Mouse (Mus musculus) bone marrow, adult 2 months (tissue): ENCODE measurements around the gene Chrna10. TPM values are rescaled to one million over a fixed set of nuclear protein-coding genes. Genes with fewer than 3 reads are reported as not detected.

Source experiments
- H3K27ac ChIP-seq: fragments of 200-500 bp; 2 replicates; pipeline ENCODE4 v1.5.1; 2012; ENCODE audit warnings: low read depth, mild to moderate bottlenecking, control low read depth, inconsistent platforms, low read length; ENCODE audit not compliant: control insufficient read depth, poor library complexity, insufficient read depth
- H3K4me1 ChIP-seq: fragments of 200-500 bp; 2 replicates; pipeline ENCODE4 v1.6.1; 2011; ENCODE audit warnings: low read length; ENCODE audit not compliant: control insufficient read depth, insufficient read depth
- H3K4me3 ChIP-seq: fragments of 200-500 bp; replicated peaks from 2 replicates; pipeline ENCODE3; 2011; ENCODE audit warnings: mild to moderate bottlenecking, low read depth, low read length, control low read depth; ENCODE audit not compliant: control insufficient read depth
- CTCF ChIP-seq: fragments of 200-500 bp; IDR thresholded peaks from 2 replicates; pipeline ENCODE4 v1.5.1; 2011; ENCODE audit warnings: low read length, control low read depth; ENCODE audit not compliant: control insufficient read depth, insufficient read depth
- POLR2A ChIP-seq: fragments of 200-500 bp; IDR thresholded peaks from 2 replicates; pipeline ENCODE4 v1.6.1; 2011; ENCODE audit warnings: low read depth, mild to moderate bottlenecking, control low read depth, low read length, borderline replicate concordance; ENCODE audit not compliant: control insufficient read depth
- WGBS: fragments of 180-500 bp; shearing (Covaris S2); methylation state at CpG from one replicate; pipeline ENCODE4 v1.1.7; 2018; 5-methylcytosine and 5-hydroxymethylcytosine counted together
- polyA plus RNA-seq: library from polyadenylated mRNA; stranded (reverse); fragments of >200 nt; gene quantifications from 2 replicates; pipeline ENCODE4 v1.2.4, GENCODE M21; 2011; ENCODE audit warnings: low replicate concordance; ENCODE audit not compliant: missing spikeins, insufficient read depth, insufficient read length

The Chrna10 gene
- polyA plus RNA-seq = not detected in 2 replicates

DNA sequence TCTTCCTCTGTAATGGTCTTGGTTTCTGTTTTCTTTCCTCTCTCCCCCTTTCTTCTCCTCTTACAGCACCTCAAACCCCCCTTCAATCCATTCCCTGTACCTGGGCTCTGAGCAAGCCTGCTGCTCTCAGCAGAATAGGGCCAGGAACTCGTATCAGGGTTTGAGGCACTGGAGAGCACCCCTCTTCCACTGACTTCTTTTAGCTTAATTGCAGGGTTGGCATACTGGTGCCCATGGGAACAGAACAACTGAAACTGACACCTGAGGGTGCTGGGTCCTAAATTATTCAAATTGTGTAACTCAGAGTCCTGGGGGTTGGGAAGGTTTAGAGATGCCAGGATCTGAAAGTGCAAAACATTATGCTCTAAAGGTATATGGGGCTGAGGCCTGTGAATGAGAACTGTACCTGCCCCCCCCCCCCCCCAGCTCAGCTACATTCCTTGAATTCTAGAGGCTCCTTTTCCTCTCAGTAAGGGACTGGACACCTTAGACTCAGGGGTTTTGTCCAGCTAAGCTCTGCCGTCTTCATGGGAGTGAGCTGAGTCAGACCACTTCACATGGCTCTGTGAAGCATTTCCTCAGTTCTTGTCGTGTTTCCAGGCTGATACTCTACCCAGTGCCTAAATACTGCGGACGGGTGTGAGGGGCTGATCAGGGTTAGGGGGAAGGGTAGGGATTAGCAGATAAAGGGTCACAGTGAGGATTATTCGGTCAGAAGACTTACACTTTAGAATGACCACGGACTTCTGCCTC lies at the start of gene Chrna10:
Chrna10 (minus strand) TSS at position 250 of the 753 bp plus-strand sequence.
- H3K27ac ChIP-seq = no peak within 1 kb of the TSS
- H3K4me3 ChIP-seq = no peak within 1 kb of the TSS
- whole genome bisulfite sequencing = 58% methylated on average over 7 of the region's 7 CpGs
- no peaks in the 10 kb centered on the region for H3K4me1 ChIP-seq
- no peak for TF ChIP-seq POLR2A
- no peak for TF ChIP-seq CTCF

DNA sequence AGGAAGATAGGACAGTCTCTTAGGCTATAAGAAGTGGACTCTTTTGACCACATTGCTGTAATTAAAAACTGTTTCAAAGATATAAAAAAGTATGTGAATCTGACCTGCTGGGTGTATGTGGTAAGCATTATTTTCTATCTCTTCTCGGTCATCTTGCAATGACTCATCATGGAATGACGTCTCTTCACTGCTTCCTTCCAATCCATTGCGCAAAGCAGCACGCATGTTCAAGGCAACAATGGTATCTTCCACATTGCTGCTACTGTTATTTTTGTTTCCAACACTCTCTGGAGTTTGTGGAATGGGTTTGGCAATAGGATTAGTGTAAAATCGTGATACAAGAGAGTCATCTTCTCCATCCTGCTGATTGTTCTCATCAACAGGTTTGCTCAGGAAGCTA lies 37.1 kb upstream of the Chrna10 start:
- Histone ChIP-seq H3K27ac (no peak overlapping the region), H3K4me3 (no peak overlapping the region), H3K4me1 (no peaks in the 10 kb centered on the region)
- 64% methylated on average over 5 of the region's 5 CpGs for WGBS
- TF ChIP-seq CTCF = no peak
- TF ChIP-seq POLR2A = no peak

DNA sequence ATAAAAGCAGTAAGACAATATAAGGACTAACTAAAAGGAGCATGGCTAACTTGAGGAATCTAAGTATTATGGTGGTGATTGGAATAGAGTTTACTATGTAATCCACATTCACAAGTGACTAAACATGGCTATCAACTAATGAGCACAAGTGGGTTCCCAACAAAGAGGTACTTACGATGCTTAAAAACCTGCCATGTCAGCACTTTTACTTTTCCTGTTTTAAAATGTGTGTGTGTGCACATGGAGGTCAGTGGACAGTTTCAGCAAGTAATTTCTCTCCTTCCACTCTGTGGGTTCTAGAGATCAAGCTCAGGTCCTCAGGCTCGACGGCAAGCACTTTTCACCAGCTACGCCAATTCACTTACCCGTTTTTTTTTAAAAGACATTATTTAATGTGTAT lies 21.3 kb upstream of the Chrna10 start:
- Histone ChIP-seq H3K4me1 (no peaks in the 10 kb centered on the region), H3K4me3 (no peak overlapping the region), H3K27ac (no peak overlapping the region)
- TF ChIP-seq CTCF (no peak), POLR2A (no peak)
- 94% methylated on average over 5 of the region's 5 CpGs for WGBS

DNA sequence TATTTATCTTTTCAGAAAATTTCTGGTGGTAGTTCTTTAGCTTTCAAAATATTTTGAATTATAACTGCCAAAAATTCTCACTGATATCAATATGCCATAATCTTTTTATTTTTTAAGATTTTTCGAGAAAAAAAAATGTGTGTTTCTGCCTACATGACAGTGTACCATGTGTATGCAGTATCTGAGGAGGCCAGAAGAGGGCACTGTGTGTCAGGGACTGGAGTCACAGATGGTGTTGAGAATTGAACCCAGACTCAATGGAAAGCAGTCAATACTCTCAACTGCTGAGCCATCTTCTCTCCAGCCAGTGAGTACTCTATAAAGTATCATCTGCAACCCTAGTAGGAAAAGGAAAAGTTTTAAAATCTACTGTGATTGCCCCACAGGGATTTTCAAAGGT lies 20.8 kb upstream of the Chrna10 start:
- no peaks in the 10 kb centered on the region for H3K4me1 ChIP-seq
- no peak for TF ChIP-seq POLR2A
- TF ChIP-seq CTCF = peak; percentile 55
- no peak overlapping the region for H3K27ac ChIP-seq
- WGBS = 80% methylated on average over 1 of the region's 1 CpGs
- H3K4me3 ChIP-seq = no peak overlapping the region

DNA sequence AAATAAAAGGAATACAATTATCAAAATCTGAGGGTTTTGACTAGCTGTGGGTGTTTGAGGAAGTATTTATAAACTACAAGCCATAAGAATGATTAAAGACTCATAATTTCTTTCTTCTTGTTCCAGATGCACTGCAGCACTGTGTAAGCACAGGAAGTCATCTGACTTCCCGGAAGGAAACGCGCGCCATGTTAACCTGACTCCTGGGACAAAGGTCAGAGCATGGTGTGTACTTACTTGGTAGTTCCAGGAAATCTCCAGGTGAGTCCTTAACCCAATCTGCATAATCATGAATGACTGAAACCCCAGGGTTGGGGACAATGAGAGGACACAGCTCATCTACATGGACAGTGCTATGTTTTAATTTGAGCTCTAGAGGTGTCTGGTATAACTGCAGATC lies 15.8 kb upstream of the Chrna10 start:
- Histone ChIP-seq H3K4me1 (no peaks in the 10 kb centered on the region), H3K27ac (no peak overlapping the region), H3K4me3 (no peak overlapping the region)
- no peak for TF ChIP-seq POLR2A
- no peak for TF ChIP-seq CTCF
- 85% methylated on average over 4 of the region's 4 CpGs for WGBS

DNA sequence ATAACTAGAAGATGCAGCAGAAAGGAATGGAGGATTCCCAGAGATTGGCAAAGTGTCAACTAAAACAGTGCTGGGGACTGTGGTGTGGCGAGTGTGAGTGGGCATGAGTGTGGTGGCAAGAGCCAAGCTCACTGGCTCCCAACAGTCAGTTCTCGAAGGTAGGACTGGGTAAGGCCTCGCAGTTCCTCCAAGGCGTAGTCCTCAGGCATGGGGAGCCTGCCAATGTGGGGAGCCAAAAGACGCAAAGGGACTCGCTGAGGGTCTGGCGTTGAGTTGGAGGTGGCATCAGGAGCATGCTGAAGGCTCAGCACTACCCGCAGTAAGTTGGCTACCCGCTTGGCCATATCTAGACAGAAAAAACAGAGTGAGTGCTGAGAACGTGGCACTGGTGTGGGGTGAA lies 3.7 kb upstream of the Chrna10 start:
- WGBS = 91% methylated on average over 10 of the region's 10 CpGs
- no peaks in the 10 kb centered on the region for H3K4me1 ChIP-seq
- TF ChIP-seq CTCF (no peak), POLR2A (no peak)
- no peak overlapping the region for H3K27ac ChIP-seq
- no peak overlapping the region for H3K4me3 ChIP-seq

DNA sequence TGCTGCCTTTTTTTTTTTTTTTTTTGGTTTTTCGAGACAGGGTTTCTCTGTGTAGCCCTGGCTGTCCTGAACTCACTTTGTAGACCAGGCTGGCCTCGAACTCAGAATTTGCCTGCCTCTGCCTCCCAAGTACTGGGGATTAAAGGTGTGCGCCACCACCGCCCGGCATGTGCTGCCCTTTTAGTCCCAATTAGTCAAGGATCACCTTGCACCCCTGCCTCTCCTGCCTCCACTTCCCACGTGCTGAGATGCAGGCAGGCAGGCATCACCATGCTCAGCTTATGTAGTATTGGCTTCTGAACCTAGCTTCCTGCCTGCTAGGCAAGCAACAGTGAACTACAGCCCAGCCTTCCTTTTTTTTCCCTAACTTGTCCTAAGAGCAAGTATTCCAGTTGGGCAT lies 754 bp upstream of the Chrna10 start:
- Histone ChIP-seq H3K4me1 (no peaks in the 10 kb centered on the region), H3K4me3 (no peak overlapping the region), H3K27ac (no peak overlapping the region)
- 71% methylated on average over 6 of the region's 6 CpGs for WGBS
- no peak for TF ChIP-seq CTCF
- TF ChIP-seq POLR2A = no peak

DNA sequence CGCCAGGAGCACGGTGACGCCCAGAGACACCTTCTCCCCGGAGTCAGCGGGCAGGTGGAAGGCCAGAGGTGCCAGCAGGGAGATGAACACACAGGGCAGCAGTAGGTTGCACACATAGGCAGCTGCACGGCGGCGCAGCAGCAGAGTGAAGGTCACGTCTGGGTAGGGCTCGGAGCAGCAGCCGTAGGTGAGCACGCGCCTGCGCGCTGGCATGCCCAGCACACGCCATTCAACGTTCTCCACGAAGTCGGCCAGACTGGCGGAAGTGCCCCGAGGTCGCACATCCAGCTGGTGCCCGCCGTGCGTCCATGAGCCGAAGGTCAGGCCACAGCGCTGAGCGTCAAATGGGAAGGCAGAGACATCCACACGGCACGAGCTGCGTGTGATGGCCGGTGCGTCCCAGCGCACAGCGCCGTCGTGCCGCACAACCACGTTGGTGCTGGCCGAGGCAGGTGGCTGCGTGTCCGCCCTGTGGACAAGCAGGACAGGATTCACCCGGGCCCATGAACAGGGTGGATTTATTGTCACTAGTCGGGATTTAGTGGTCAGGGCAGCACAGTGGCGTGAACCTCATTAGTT lies 3.4 kb downstream of the Chrna10 start:
- Histone ChIP-seq H3K27ac (no peak overlapping the region), H3K4me3 (no peak overlapping the region), H3K4me1 (no peaks in the 10 kb centered on the region)
- 89% methylated on average over 45 of the region's 45 CpGs for WGBS
- TF ChIP-seq CTCF = no peak

DNA sequence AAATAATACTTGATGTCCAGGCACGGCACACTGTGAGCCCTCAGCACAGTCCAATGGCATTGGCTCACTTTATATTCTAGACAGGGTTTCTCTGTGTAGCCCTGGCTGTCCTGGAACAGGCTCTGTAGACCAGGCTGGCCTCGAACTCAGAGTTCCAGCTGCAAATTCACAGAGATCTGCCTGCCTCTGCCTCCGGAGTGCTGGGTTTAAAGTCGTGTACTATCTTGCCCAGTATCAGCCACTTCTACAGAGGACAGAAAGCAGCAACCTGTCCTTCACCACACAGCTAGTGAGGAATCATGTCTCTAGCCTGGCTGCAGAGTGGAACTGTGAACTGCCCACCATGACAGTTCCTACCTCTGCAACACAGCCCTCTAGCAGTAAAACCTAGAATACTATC lies 6.9 kb downstream of the Chrna10 start:
- Histone ChIP-seq H3K4me1 (no peaks in the 10 kb centered on the region), H3K4me3 (no peak overlapping the region), H3K27ac (no peak overlapping the region)
- 61% methylated on average over 4 of the region's 4 CpGs for WGBS
- TF ChIP-seq POLR2A = no peak
- TF ChIP-seq CTCF = no peak
